Mouse (Mus musculus): ENCODE results near the gene Oxct2a. TPM values are rescaled to one million over a fixed set of nuclear protein-coding genes. Genes with fewer than 3 reads are reported as not detected.

Oxct2a gene
- polyA plus RNA-seq (2012; rRNA removed), result 0.05 and 0.07 TPM in 2 replicates

DNA sequence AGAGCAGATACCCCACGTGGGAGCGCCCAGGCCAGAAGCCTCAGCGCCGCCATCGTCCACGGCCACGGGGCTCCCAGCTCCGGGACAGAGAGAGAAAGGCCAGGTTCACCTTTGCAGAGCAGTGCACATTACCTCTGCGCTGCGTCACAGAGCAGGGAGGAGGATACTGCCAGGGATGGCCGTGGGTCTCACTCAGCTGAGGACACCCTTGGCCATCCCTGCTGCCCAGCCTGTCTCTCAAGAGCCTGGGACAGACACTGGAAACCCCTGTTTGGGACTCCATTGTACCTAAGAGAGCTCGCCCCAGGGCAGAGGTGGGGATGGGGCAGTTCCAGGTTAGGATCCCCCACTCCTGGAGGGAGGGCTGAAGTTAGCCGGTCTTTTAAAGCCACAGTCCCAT, at the start of gene Oxct2a:
Gene Oxct2a (minus strand): TSS at position 101 of the 400 bp plus-strand sequence.

DNA sequence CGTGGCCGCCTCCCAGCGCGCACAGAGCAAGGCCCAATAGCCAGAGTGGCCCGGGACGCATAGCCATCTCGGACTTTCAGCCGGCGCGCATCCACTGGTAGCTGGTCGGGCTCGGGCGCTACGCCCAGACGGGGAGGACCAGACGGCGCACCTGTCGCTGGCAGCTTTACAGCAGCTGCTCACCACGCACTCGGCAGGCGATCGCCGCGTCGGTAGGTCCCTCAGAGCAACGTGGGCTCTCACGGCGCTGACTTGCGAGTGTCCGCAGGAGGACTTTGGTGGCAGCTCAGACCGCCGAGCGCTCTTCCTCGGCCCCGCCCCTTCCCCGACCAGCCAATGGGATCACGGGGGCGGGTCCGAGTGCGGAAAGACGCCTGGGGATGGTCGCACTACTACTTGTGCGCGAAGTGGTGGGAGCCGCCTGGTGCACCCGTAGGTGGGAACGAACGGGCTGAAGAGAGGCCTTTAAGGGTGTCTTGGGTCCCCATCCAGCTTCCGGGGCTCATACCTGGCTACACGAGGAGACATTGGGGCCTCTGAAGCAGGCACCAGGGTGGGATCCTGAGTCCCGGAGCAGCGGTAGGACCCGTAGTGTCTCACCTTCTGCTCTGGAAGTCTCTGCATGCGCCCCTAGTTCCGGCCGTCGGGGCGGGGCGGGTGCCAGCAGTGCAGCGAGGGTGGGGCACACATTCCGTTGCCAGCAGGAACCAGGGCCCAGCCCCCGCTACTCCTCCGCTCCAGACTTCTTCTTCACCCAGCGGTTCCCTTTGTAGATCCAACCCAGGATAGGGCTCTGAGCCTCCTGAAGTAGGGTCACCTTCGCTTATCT, 19.4 kb upstream of the Oxct2a start, which contains the start of gene Bmp8a:
Gene Bmp8a (minus strand): TSS at position 611 of the 829 bp plus-strand sequence.

Other genes starting within 250 kb of the Oxct2a start
- gene Bmp8b, start 218.5 kb downstream of the Oxct2a start, polyA plus RNA-seq (2012; rRNA removed), result 0.22 and 0.24 TPM in 2 replicates
- 0.03 and 0.06 TPM in 2 replicates for gene Oxct2b, start 207.4 kb downstream of the Oxct2a start, polyA plus RNA-seq (2012; rRNA removed)
- gene Ppie, start 183.7 kb downstream of the Oxct2a start, polyA plus RNA-seq (2012; rRNA removed), result 17.7 and 19.1 TPM in 2 replicates
- 0.01 TPM in 1 of 2 replicates, not detected in the other for gene Hpcal4, start 140.4 kb downstream of the Oxct2a start, polyA plus RNA-seq (2012; rRNA removed)
- 0.02 TPM in 1 of 2 replicates, not detected in the other for gene Nt5c1a, start 122.1 kb downstream of the Oxct2a start, polyA plus RNA-seq (2012; rRNA removed)
- 0.60 and 0.84 TPM in 2 replicates for gene Heyl, start 90.1 kb downstream of the Oxct2a start, polyA plus RNA-seq (2012; rRNA removed)
- 103 and 135 TPM in 2 replicates for gene Pabpc4, start 61.3 kb downstream of the Oxct2a start, polyA plus RNA-seq (2012; rRNA removed)
- 0.06 and 0.08 TPM in 2 replicates for gene Bmp8a, start 19.6 kb upstream of the Oxct2a start, polyA plus RNA-seq (2012; rRNA removed)